Mouse (Mus musculus) midbrain, embryonic 10.5 days (tissue): ENCODE measurements around the gene Ccdc158. TPM values are rescaled to one million over a fixed set of nuclear protein-coding genes. Genes with fewer than 3 reads are reported as not detected.

Experiments
- polyA plus RNA-seq: library from polyadenylated mRNA; unstranded; fragments of >200 nt; fragmentation: Nextera tagmentation; extraction: Ambion mirVana; gene quantifications from 2 replicates; pipeline ENCODE4 v1.2.1, GENCODE M21; 2016

Ccdc158 gene
- polyA plus RNA-seq, 1 experiment from 2014 or later, result 0.85 TPM

Other genes starting within 250 kb of the Ccdc158 start
- 63.4 and 70.0 TPM in 2 replicates for gene Nup54, start 240.1 kb downstream of the Ccdc158 start, polyA plus RNA-seq
- 9.3 and 11.8 TPM in 2 replicates for gene Scarb2, start 168.4 kb downstream of the Ccdc158 start, polyA plus RNA-seq
- gene Fam47e, start 120.2 kb downstream of the Ccdc158 start, polyA plus RNA-seq, result not detected in 2 replicates
- 6.7 and 7.5 TPM in 2 replicates for gene Stbd1, start 72.2 kb downstream of the Ccdc158 start, polyA plus RNA-seq
- 5.8 and 8.3 TPM in 2 replicates for gene Shroom3, start 8.2 kb upstream of the Ccdc158 start, polyA plus RNA-seq